Mouse (Mus musculus): ENCODE data around the gene Zfp668. TPM values are rescaled to one million over a fixed set of nuclear protein-coding genes. Genes with fewer than 3 reads are reported as not detected.

Gene Zfp668
- polyA plus RNA-seq, 1 experiment from 2014 or later: 21.0 TPM

- WGBS: 83% methylated on average over 2 of the region's 2 CpGs
- H3K27me3 ChIP-seq (ENCODE audit: insufficient read depth, low read length): no peaks in the 10 kb centered on the region
- ATAC-seq (ENCODE audit: low FRiP score, low TSS enrichment): no peak
- no peak overlapping the region for H3K27ac ChIP-seq (ENCODE audit: low read length)
- H3K4me1 ChIP-seq (ENCODE audit: insufficient read depth, low read length): no peaks in the 10 kb centered on the region
- no peaks in the 10 kb centered on the region for H3K9me3 ChIP-seq (ENCODE audit: low read length)
- no peak overlapping the region for H3K9ac ChIP-seq (replicated peaks; ENCODE audit: low read length)
- H3K36me3 ChIP-seq (ENCODE audit: insufficient read depth, low read length): no peaks in the 10 kb centered on the region
- no peak overlapping the region for H3K4me3 ChIP-seq (ENCODE audit: low read length)
- no peak overlapping the region for H3K4me2 ChIP-seq (replicated peaks; ENCODE audit: low read depth, low read length)
These were observed 41.1 kb downstream of the Zfp668 start for GRCm38 (mm10) chr7:127835550-127835949.

DNA sequence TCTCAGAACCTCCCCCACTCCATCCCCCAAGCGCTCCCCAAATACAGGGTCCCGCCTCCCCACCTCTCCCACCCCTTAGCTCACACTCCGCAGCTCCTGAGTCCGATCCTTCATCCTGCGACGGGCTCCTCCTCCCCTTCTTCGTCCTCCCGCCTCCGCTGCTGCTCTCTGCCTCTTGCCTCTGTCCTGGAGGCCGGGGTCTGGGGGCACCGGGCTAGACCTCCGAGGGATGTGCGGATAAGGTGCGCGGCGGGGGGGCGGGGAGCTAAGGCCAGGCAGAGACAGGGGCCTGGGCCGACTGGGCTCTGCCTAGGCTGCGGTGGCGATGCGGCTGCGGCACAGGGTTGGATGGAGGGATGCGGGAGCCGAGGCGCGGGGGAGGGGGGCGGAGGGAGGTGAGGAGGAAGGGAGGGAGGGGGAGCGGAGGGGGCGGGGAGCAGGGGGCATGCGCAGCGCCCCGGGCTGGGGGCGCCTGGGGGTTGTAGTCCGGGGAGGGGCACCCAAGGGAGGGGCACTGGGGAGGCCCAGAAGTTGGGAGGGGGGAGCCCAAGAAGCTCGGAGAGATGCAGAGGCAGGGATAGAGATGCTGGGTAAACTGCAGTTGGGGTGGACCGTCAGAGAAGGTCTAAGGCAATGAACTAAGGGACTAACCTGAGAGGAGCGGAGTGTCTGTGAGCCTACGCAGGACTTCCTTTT lies 52.3 kb downstream of the Zfp668 start, which contains the start of the genes Stx4a and Stx1b:
TSS of gene Stx4a (plus strand) at position 119 of the 696 bp plus-strand sequence.
TSS of gene Stx1b (minus strand) at position 374 of the 696 bp plus-strand sequence.
- H3K4me3 ChIP-seq (ENCODE audit: low read length): peak within 1 kb of the TSS; percentile 64
- no peaks in the 10 kb centered on the region for H3K36me3 ChIP-seq (ENCODE audit: insufficient read depth, low read length)
- H3K27me3 ChIP-seq (ENCODE audit: insufficient read depth, low read length): no peaks in the 10 kb centered on the region
- peak; percentile 73 for ATAC-seq (ENCODE audit: low FRiP score, low TSS enrichment)
- H3K9me3 ChIP-seq (ENCODE audit: low read length): no peaks in the 10 kb centered on the region
- H3K9ac ChIP-seq (replicated peaks; ENCODE audit: low read length): peak within 1 kb of the TSS; percentile 75
- peak within 1 kb of the TSS; percentile 85 for H3K4me2 ChIP-seq (replicated peaks; ENCODE audit: low read depth, low read length)
- WGBS: 4% methylated on average over 26 of the region's 38 CpGs
- peak within 1 kb of the TSS; percentile 51; the same call in 1 of the 2 replicates for H3K27ac ChIP-seq (ENCODE audit: low read length)
- peaks cover 19% of the 10 kb centered on the region for H3K4me1 ChIP-seq (ENCODE audit: insufficient read depth, low read length)

DNA sequence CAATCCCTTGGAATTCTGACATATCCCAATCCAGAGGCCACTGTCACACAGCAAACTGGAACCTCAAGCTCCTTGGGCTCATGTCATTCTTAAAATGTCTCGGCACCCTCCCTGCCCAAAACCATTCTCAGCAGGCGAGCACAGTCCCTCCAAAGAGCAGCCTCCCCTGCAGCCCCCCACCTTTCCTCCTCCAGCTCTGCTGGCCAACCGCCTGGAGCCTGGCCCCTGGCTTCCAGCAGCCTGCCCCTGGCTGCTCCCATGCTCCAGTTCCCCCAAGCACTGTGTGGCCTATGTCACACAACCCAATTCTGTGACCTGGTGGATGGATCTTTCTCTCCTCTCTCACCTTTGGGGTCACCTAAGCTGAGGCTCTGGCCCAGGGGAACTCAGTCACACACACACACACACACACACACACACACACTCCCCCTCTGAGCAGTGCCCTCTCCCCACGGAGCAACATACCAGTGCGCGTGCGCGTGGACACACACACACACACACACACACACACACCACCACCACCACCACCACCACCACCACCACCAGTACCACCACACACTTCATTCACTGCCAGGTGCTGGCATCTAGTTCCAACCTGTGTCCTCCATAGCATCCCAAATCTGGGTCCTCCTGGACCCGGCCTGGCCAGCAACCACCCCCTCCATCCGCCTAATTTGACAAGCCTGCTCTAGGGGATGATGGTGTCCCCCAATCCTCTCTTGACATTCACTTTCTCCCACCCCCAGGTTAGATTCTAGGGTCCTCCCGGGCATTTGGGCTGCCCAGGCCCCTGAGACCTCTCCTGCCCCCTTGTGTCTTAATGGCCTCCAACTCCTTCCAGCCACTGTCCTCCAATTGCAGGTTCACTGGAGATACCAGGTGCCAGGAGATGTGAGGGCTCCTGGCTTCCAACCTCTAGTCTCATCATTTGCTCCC lies 53.1 kb downstream of the Zfp668 start:
- Histone ChIP-seq H3K9me3 (ENCODE audit: low read length) (no peaks in the 10 kb centered on the region), H3K9ac (replicated peaks; ENCODE audit: low read length) (peak overlapping the region; percentile 75), H3K27me3 (ENCODE audit: insufficient read depth, low read length) (no peaks in the 10 kb centered on the region), H3K36me3 (ENCODE audit: insufficient read depth, low read length) (no peaks in the 10 kb centered on the region), H3K4me3 (ENCODE audit: low read length) (peak overlapping the region; percentile 64), H3K27ac (ENCODE audit: low read length) (peak overlapping the region; percentile 51; the same call in 1 of the 2 replicates), H3K4me1 (ENCODE audit: insufficient read depth, low read length) (peaks cover 19% of the 10 kb centered on the region), H3K4me2 (replicated peaks; ENCODE audit: low read depth, low read length) (peak overlapping the region; percentile 85)
- 53% methylated on average over 7 of the region's 11 CpGs for WGBS
- ATAC-seq (ENCODE audit: low FRiP score, low TSS enrichment): peak; percentile 18

DNA sequence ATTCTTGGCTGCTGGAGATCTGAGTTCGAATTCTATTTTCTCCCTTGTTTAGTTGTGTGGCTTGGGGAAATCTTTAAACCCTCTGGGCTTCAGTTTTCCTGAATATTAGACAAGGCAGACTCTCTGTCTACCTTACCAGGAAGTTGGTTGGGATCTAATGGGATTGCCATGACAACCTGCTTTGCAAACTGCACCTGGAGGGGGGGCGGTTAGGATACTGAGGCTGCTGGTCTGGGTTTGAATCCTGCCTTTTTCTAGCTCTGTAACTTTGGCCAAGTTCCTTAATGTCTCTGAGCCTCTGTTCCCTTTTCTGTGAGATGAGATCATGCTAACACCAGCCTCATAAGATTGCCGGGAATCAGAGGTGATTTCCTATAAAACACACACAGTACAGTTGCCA lies 54.1 kb downstream of the Zfp668 start:
- H3K4me3 ChIP-seq (ENCODE audit: low read length): no peak overlapping the region

DNA sequence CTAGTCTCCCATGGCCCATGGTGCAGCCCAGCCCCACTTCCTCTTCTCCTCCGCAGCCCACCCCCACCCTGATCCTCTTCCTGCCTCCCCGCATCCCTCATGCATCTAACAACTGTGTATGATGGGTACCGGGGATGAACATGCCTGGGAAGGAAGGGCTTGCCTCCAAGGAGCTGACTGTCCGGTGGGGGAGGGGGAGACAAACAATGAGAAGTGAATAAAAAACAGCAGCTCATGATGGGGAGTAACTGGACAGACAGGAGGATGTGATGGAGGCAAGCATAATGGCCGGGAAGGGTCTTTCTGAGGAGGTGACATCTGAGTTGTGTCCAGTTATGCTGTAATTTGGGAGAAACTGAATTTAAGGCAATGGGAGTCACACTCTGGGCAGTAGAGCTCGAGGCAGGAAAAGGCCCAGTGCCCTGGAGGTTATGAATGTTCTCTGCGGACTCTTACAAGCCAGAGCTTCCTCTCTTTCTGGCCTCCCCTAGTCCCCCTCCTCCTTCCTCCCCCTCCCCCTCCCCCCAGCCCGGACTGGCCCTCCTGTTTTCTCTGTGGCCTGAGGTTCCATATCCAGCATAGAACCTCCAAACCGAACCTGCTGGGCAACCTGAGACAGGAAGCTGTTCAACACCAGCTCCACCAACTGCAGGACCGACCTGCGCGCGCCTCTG lies 55.7 kb downstream of the Zfp668 start:
- Histone ChIP-seq H3K9me3 (ENCODE audit: low read length) (no peaks in the 10 kb centered on the region), H3K4me2 (replicated peaks; ENCODE audit: low read depth, low read length) (no peak overlapping the region), H3K4me3 (ENCODE audit: low read length) (no peak overlapping the region), H3K27me3 (ENCODE audit: insufficient read depth, low read length) (no peaks in the 10 kb centered on the region), H3K27ac (ENCODE audit: low read length) (peak overlapping the region; percentile 76), H3K4me1 (ENCODE audit: insufficient read depth, low read length) (peaks cover 21% of the 10 kb centered on the region), H3K36me3 (ENCODE audit: insufficient read depth, low read length) (no peaks in the 10 kb centered on the region), H3K9ac (replicated peaks; ENCODE audit: low read length) (peak overlapping the region; percentile 46; the same call in 1 of the 2 replicates)
- WGBS: 50% methylated on average over 13 of the region's 13 CpGs
- ATAC-seq (ENCODE audit: low FRiP score, low TSS enrichment): no peak; the same call in 1 of the 2 replicates

More for the DNA sequence above, 54.1 kb downstream of the Zfp668 start:
- Histone ChIP-seq H3K27ac (ENCODE audit: low read length) (no peak overlapping the region), H3K9me3 (ENCODE audit: low read length) (no peaks in the 10 kb centered on the region), H3K27me3 (ENCODE audit: insufficient read depth, low read length) (no peaks in the 10 kb centered on the region), H3K4me1 (ENCODE audit: insufficient read depth, low read length) (peaks cover 19% of the 10 kb centered on the region), H3K4me2 (replicated peaks; ENCODE audit: low read depth, low read length) (no peak overlapping the region), H3K36me3 (ENCODE audit: insufficient read depth, low read length) (no peaks in the 10 kb centered on the region), H3K9ac (replicated peaks; ENCODE audit: low read length) (no peak overlapping the region)
- 73% methylated on average over 3 of the region's 3 CpGs for WGBS
- ATAC-seq (ENCODE audit: low FRiP score, low TSS enrichment): no peak

GRCm38 (mm10) chr7:127817776-127818175 lies 58.9 kb downstream of the Zfp668 start:
- H3K36me3 ChIP-seq (ENCODE audit: insufficient read depth, low read length): no peaks in the 10 kb centered on the region
- peaks cover 20% of the 10 kb centered on the region; the same call in 1 of the 2 replicates for H3K4me1 ChIP-seq (ENCODE audit: insufficient read depth, low read length)

DNA sequence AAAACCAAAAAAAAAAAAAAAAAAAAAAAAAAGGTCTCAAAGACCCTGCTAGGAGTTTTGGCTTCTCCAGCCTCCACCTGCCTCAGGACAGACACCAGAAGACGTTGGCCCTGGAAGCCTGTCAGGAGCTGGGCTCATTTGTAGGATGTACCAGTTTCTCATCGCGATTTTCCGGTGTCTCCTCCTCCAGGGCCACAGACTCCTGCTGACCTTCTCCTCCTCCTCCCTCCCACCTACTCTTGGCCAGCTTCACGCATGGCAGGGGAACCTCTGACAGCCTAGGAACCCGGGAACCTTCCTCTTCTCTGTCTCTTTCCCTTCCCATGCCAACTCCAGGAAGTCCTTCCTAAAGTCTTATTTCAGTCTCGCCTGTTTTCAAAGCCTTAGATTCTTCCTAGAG lies 59.6 kb downstream of the Zfp668 start:
- Histone ChIP-seq H3K4me1 (ENCODE audit: insufficient read depth, low read length) (peaks cover 20% of the 10 kb centered on the region; the same call in 1 of the 2 replicates), H3K9me3 (ENCODE audit: low read length) (no peaks in the 10 kb centered on the region), H3K4me3 (ENCODE audit: low read length) (no peak overlapping the region), H3K9ac (replicated peaks; ENCODE audit: low read length) (no peak overlapping the region), H3K4me2 (replicated peaks; ENCODE audit: low read depth, low read length) (no peak overlapping the region), H3K27ac (ENCODE audit: low read length) (no peak overlapping the region), H3K36me3 (ENCODE audit: insufficient read depth, low read length) (no peaks in the 10 kb centered on the region), H3K27me3 (ENCODE audit: insufficient read depth, low read length) (no peaks in the 10 kb centered on the region)
- WGBS: 62% methylated on average over 7 of the region's 7 CpGs
- ATAC-seq (ENCODE audit: low FRiP score, low TSS enrichment): no peak

More at GRCm38 (mm10) chr7:127817776-127818175, 58.9 kb downstream of the Zfp668 start:
- Histone ChIP-seq H3K9me3 (ENCODE audit: low read length) (no peaks in the 10 kb centered on the region), H3K27ac (ENCODE audit: low read length) (no peak overlapping the region), H3K9ac (replicated peaks; ENCODE audit: low read length) (no peak overlapping the region), H3K27me3 (ENCODE audit: insufficient read depth, low read length) (no peaks in the 10 kb centered on the region), H3K4me2 (replicated peaks; ENCODE audit: low read depth, low read length) (no peak overlapping the region), H3K4me3 (ENCODE audit: low read length) (no peak overlapping the region)
- no peak for ATAC-seq (ENCODE audit: low FRiP score, low TSS enrichment)
- 95% methylated on average over 5 of the region's 5 CpGs for WGBS

- Histone ChIP-seq H3K36me3 (ENCODE audit: insufficient read depth, low read length) (no peaks in the 10 kb centered on the region), H3K4me1 (ENCODE audit: insufficient read depth, low read length) (peaks cover 16% of the 10 kb centered on the region; the same call in 1 of the 2 replicates), H3K9me3 (ENCODE audit: low read length) (no peaks in the 10 kb centered on the region), H3K9ac (replicated peaks; ENCODE audit: low read length) (peak overlapping the region; percentile 37; the same call in 1 of the 2 replicates), H3K4me3 (ENCODE audit: low read length) (no peak overlapping the region), H3K27ac (ENCODE audit: low read length) (peak overlapping the region; percentile 37; the same call in 1 of the 2 replicates), H3K27me3 (ENCODE audit: insufficient read depth, low read length) (no peaks in the 10 kb centered on the region), H3K4me2 (replicated peaks; ENCODE audit: low read depth, low read length) (no peak overlapping the region)
- ATAC-seq (ENCODE audit: low FRiP score, low TSS enrichment): peak; percentile 60
- 56% methylated on average over 15 of the region's 15 CpGs for WGBS
These were observed 60.4 kb downstream of the Zfp668 start for GRCm38 (mm10) chr7:127815954-127816821.

All from kidney, embryonic 16.5 days (tissue).